Mouse (Mus musculus) bone marrow, adult 2 months (tissue): ENCODE data around the gene Mef2c.

Source experiments
- CTCF ChIP-seq: fragments of 200-500 bp; IDR thresholded peaks from 2 replicates; pipeline ENCODE4 v1.5.1; 2011; ENCODE audit warnings: low read length, control low read depth; ENCODE audit not compliant: control insufficient read depth, insufficient read depth
- POLR2A ChIP-seq: fragments of 200-500 bp; IDR thresholded peaks from 2 replicates; pipeline ENCODE4 v1.6.1; 2011; ENCODE audit warnings: low read depth, mild to moderate bottlenecking, control low read depth, low read length, borderline replicate concordance; ENCODE audit not compliant: control insufficient read depth

DNA sequence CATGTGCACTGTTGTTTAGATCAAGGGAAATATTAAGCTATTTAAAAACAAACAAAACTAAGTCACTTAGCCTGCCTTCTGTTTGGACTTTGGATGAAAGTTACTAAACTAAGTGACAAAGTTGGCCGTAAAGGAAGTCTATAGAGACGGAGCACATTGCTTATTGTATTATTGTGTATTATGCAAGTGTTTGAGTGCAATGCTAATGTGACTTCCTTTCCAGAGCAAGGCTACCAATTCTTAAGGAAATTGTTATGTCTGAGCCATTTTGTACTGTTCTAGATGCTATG lies 21.8 kb downstream of the Mef2c start:
- TF ChIP-seq CTCF, result no peak
- no peak for TF ChIP-seq POLR2A
